Mouse (Mus musculus) C2C12 (cell line): Measurements from ENCODE around the gene Samhd1.

Source experiments
- CEBPB ChIP-seq: IDR thresholded peaks from one replicate; pipeline ENCODE4 v1.6.1; 2011; ENCODE audit warnings: low read depth, mild to moderate bottlenecking, control low read depth, moderate library complexity
- CTCF ChIP-seq: IDR thresholded peaks from one replicate; pipeline ENCODE4 v1.5.1; 2011; ENCODE audit not compliant: control insufficient read depth, insufficient read depth, insufficient read length
- FOSL1 ChIP-seq: IDR thresholded peaks from one replicate; pipeline ENCODE4 v1.8.0; 2011; ENCODE audit warnings: mild to moderate bottlenecking, low read length; ENCODE audit not compliant: poor library complexity, insufficient read depth, severe bottlenecking
- MAX ChIP-seq: IDR thresholded peaks from one replicate; pipeline ENCODE4 v1.6.1; 2011; ENCODE audit warnings: mild to moderate bottlenecking, control low read depth
- MYOD1 ChIP-seq: IDR thresholded peaks from one replicate; pipeline ENCODE4 v1.6.1; 2011; ENCODE audit warnings: low read depth; ENCODE audit not compliant: control insufficient read depth, insufficient read length
- MYOG ChIP-seq: IDR thresholded peaks from one replicate; pipeline ENCODE4 v1.6.1; 2011; ENCODE audit not compliant: control insufficient read depth, insufficient read length; ENCODE audit errors: extremely low read depth
- USF1 ChIP-seq: IDR thresholded peaks from one replicate; pipeline ENCODE4 v1.6.1; 2011; ENCODE audit warnings: low read depth, mild to moderate bottlenecking, control low read depth, moderate library complexity

DNA sequence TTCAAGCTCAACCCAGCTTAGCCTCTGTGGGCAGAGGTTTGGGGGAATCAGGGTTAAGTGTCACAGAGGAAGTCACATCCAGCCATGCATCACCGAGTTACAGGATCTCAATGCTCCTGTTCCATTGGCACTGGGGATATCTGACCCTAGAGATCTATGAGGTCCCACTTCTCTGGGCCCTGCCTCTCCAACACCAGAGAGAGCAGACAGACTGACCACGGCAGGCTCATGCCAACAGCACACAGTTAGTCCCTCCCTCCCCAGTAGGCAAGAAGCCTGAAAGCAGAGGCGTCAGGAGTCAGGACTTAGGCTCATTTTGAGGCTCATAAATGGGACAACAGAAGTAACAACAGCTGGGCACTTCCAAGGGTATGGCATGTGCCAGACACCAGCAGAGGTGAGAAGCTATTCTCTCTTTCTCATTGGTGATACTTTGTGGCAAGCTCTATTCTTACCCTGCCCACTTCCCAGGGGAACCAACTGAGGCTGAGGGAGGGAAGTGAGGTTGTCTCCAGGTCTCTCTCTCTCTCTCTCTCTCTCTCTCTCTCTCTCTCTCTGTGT is 65.2 kb downstream of the Samhd1 start:
- TF ChIP-seq CTCF (no peak), MYOG (no peak), MAX (no peak), CEBPB (no peak), FOSL1 (no peak), USF1 (no peak), MYOD1 (no peak)
